Mouse (Mus musculus) embryonic facial prominence, embryonic 10.5 days (tissue): ENCODE data around the gene Myt1l. TPM values are rescaled to one million over a fixed set of nuclear protein-coding genes. Genes with fewer than 3 reads are reported as not detected.
A peak's percentile ranks its signal among the peaks of the same experiment; 100 is the strongest.

ENCODE experiments used
- DNase-seq: peaks from one replicate; pipeline ENCODE4 v3.0.0-alpha.2; 2017; ENCODE audit warnings: low spot score
- H3K27ac ChIP-seq: fragments of 300-500 bp; sonication (generic); replicated peaks from 2 replicates; pipeline ENCODE4 v1.5.1; 2016; ENCODE audit warnings: mild to moderate bottlenecking
- H3K27me3 ChIP-seq: fragments of 300-500 bp; sonication (generic); replicated peaks from 2 replicates; pipeline ENCODE4 v1.6.1; 2016; ENCODE audit warnings: low read depth, mild to moderate bottlenecking; ENCODE audit not compliant: poor library complexity, severe bottlenecking
- H3K36me3 ChIP-seq: fragments of 300-500 bp; sonication (generic); replicated peaks from 2 replicates; pipeline ENCODE4 v1.6.1; 2016; ENCODE audit warnings: mild to moderate bottlenecking, moderate library complexity
- H3K4me1 ChIP-seq: fragments of 300-500 bp; sonication (generic); 2 replicates; pipeline ENCODE4 v1.6.1; 2016
- H3K4me3 ChIP-seq: fragments of 300-500 bp; sonication (generic); 2 replicates; pipeline ENCODE4 v1.5.1; 2016; ENCODE audit warnings: mild to moderate bottlenecking, moderate library complexity
- H3K9me3 ChIP-seq: fragments of 300-500 bp; sonication (generic); 2 replicates; pipeline ENCODE4 v1.6.1; 2016; ENCODE audit warnings: mild to moderate bottlenecking
- WGBS: fragments of 180-500 bp; shearing (Covaris S2); methylation state at CpG from one replicate; pipeline ENCODE4 v1.1.7; 2016; 5-methylcytosine and 5-hydroxymethylcytosine counted together
- polyA plus RNA-seq: library from polyadenylated mRNA; unstranded; fragments of >200 nt; fragmentation: Nextera tagmentation; extraction: Ambion mirVana; gene quantifications from 2 replicates; pipeline ENCODE4 v1.2.1, GENCODE M21; 2016

The Myt1l gene
- polyA plus RNA-seq, 1 experiment from 2014 or later, result 3.6 TPM

DNA sequence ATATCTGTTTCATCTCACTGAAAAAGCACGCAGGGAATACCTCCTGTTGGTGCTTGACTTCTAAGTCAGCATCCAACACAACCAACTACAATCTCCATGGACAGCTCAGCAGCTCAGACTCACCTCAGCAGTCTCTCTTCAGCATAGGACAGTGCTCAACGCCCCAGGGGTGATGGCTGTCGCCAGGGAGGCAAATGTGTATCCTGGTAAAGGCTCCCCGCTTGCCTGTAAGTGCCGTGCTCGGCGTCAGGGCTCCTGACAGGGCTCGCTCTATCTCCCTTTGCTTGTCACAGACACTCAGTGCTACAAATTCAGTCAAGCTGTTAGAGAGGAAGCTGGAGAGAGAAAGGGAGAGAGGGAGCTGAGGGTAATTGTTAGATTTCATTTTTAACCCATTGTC, 158.1 kb downstream of the Myt1l start:
- Histone ChIP-seq H3K9me3 (no peaks in the 10 kb centered on the region), H3K27ac (no peak overlapping the region), H3K36me3 (no peaks in the 10 kb centered on the region), H3K4me3 (no peak overlapping the region), H3K27me3 (no peaks in the 10 kb centered on the region), H3K4me1 (no peaks in the 10 kb centered on the region)
- 67% methylated on average over 8 of the region's 8 CpGs for WGBS
- DNase-seq, result no peak

- Histone ChIP-seq H3K36me3 (no peaks in the 10 kb centered on the region), H3K9me3 (no peaks in the 10 kb centered on the region), H3K4me1 (no peaks in the 10 kb centered on the region), H3K4me3 (no peak overlapping the region), H3K27ac (no peak overlapping the region), H3K27me3 (no peaks in the 10 kb centered on the region)
- WGBS, result 82% methylated on average over 5 of the region's 5 CpGs
- no peak for DNase-seq
These were observed 163.4 kb downstream of the Myt1l start for GRCm38 (mm10) chr12:29691566-29691965.

DNA sequence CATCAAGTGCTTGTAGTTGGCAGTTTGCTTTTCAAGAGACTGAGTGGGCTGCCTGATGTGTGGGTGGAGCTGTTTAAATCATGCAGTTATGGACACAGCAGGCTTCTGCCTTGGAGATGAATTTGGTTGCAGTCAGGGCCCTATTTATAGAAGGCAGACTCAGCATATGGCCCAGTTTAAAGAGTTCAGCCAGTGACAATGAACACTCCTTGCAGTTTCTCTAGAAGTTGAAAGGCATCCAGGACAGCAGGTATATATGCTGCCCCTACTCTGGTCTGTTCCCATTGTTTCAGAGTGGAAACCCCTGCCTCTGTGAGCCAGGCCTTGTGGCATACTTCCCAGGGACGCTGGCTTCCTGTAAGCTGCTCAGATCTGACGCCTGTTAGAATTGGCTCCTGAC, 167.0 kb downstream of the Myt1l start:
- peaks cover 2% of the 10 kb centered on the region; the same call in 1 of the 2 replicates for H3K27me3 ChIP-seq
- no peak for DNase-seq
- no peaks in the 10 kb centered on the region for H3K9me3 ChIP-seq
- 50% methylated on average over 2 of the region's 2 CpGs for WGBS
- H3K4me3 ChIP-seq, result no peak overlapping the region
- H3K36me3 ChIP-seq, result no peaks in the 10 kb centered on the region
- peaks cover 18% of the 10 kb centered on the region for H3K4me1 ChIP-seq
- no peak overlapping the region for H3K27ac ChIP-seq

DNA sequence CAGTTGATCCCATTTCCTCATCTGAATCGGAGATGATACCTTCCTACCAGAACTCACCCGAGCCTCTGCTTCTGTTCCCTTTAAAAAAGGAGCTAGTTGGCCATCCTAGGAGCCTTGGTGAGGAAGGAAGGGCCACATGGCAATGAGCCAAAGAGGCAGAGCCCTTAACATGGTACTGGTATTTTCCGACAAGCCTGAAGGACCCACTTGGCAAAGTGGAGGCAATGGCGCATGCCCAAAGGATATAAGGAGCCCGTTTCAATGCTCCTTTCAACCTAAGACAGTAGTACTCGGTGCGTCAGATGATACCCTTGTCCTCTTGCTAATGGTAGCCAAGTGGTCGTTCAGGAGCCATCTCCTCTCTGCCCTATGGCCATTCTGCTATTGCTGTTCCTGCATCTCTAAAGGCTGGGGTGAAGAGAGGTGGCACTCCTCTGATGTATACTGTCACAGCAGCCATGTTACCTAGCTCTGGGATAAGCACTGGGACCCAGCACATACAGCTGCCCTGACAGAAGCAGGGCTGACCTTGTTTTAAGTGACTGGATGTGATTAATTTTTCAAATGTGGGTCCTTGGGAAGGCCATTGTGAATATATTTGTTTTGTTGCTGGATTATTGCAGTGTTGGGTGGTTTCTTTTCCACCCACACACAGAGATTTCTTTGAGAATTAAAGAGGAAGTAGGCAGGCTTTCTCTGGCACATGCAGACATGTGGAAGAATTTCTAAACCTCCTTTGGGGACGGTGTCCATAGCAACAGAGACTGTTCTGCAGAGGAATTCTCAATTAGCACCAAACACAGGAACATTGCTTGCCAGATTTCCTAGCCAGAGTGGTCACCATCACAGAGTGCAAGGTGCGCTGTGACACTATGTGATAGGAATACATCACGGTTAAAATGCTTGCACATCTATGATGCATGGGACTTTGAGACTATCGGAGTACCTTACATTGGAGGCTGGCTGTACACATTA, 169.6 kb downstream of the Myt1l start:
- H3K9me3 ChIP-seq, result no peaks in the 10 kb centered on the region
- no peak for DNase-seq
- H3K27me3 ChIP-seq, result peaks cover 6% of the 10 kb centered on the region; the same call in 1 of the 2 replicates
- peaks cover 33% of the 10 kb centered on the region for H3K4me1 ChIP-seq
- no peak overlapping the region for H3K4me3 ChIP-seq
- 83% methylated on average over 12 of the region's 12 CpGs for WGBS
- no peaks in the 10 kb centered on the region for H3K36me3 ChIP-seq
- peak overlapping the region; percentile 7; the same call in 1 of the 2 replicates for H3K27ac ChIP-seq

GRCm38 (mm10) chr12:29698541-29698940, 170.4 kb downstream of the Myt1l start:
- 63% methylated on average over 3 of the region's 3 CpGs for WGBS
- Histone ChIP-seq H3K4me3 (no peak overlapping the region), H3K4me1 (peaks cover 38% of the 10 kb centered on the region), H3K27ac (no peak overlapping the region), H3K27me3 (peaks cover 6% of the 10 kb centered on the region; the same call in 1 of the 2 replicates), H3K36me3 (no peaks in the 10 kb centered on the region), H3K9me3 (no peaks in the 10 kb centered on the region)
- no peak for DNase-seq

DNA sequence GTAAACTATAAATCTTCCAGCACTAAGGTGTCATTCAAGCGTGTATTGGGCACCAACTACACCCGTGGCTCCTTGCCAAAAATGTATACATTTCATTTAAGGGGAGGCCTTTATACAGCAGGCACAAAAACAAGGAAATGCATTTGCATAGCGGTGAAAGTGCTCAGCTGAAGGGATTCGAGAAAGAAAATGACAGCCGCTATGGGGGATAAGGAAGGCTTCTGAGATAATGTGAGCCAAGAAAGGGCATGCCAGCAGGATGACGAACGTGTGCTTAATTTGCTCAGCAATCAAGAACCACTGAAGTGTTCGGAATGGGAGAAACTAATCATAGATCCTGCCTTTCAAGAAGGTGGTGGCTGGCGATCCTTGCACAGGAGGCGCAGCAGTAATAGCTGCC, 170.8 kb downstream of the Myt1l start:
- DNase-seq, result no peak
- no peaks in the 10 kb centered on the region for H3K36me3 ChIP-seq
- H3K27ac ChIP-seq, result no peak overlapping the region
- peaks cover 38% of the 10 kb centered on the region for H3K4me1 ChIP-seq
- WGBS, result 56% methylated on average over 10 of the region's 10 CpGs
- H3K27me3 ChIP-seq, result peaks cover 6% of the 10 kb centered on the region; the same call in 1 of the 2 replicates
- H3K9me3 ChIP-seq, result no peaks in the 10 kb centered on the region
- H3K4me3 ChIP-seq, result no peak overlapping the region

DNA sequence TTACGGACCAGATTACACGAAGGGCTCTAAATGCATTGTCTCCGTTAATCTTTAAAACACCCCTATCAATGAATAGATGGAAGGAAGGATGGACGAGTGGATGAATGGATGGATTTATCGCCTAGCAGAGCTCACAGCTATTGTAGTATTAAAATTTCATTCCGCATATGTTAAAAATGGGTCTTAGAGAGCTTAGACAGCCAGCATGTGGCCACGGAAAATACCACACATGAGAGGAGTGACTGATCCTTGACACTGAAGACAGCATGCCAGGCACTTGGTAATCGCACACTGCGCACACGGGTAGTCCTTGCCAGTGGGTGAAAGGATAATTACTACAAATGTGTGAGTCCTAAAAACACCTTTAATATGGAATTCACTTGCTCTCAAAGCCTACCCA, 171.2 kb downstream of the Myt1l start:
- Histone ChIP-seq H3K4me3 (no peak overlapping the region), H3K4me1 (peaks cover 38% of the 10 kb centered on the region), H3K27me3 (peaks cover 6% of the 10 kb centered on the region; the same call in 1 of the 2 replicates), H3K36me3 (no peaks in the 10 kb centered on the region), H3K9me3 (no peaks in the 10 kb centered on the region), H3K27ac (no peak overlapping the region)
- WGBS, result 75% methylated on average over 10 of the region's 10 CpGs
- DNase-seq, result no peak

DNA sequence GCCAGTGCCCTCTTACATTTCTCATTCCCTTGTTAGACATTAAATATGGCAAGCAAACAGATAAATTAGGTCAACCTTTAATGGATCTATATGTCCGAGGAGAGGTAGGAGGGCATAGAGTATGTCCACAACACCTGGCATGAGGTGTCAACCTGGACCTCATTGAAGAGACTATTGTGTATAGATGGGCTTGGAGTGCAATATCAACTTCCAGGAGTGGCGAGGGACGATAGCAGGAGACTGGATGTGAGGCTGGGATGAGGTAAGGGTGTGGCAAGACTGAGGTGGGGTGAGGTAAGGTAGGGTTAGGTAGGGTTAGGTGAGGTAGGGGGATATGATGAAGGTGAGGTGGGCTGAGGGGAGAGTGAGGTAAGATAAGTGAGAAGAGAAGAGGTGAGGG, 171.8 kb downstream of the Myt1l start:
- Histone ChIP-seq H3K27ac (no peak overlapping the region), H3K27me3 (peaks cover 6% of the 10 kb centered on the region; the same call in 1 of the 2 replicates), H3K36me3 (no peaks in the 10 kb centered on the region), H3K9me3 (no peaks in the 10 kb centered on the region), H3K4me3 (no peak overlapping the region), H3K4me1 (peaks cover 38% of the 10 kb centered on the region)
- no peak for DNase-seq
- 88% methylated on average over 3 of the region's 3 CpGs for WGBS

- no peak overlapping the region for H3K27ac ChIP-seq
- 68% methylated on average over 4 of the region's 4 CpGs for WGBS
- peaks cover 38% of the 10 kb centered on the region for H3K4me1 ChIP-seq
These were observed 172.9 kb downstream of the Myt1l start for GRCm38 (mm10) chr12:29701076-29701475.

GRCm38 (mm10) chr12:29701731-29702316, 173.6 kb downstream of the Myt1l start:
- Histone ChIP-seq H3K4me3 (no peak overlapping the region), H3K27ac (peak overlapping the region; percentile 48; the same call in 1 of the 2 replicates)

More at GRCm38 (mm10) chr12:29701076-29701475, 172.9 kb downstream of the Myt1l start:
- DNase-seq, result no peak
- Histone ChIP-seq H3K36me3 (no peaks in the 10 kb centered on the region), H3K4me3 (no peak overlapping the region), H3K9me3 (no peaks in the 10 kb centered on the region), H3K27me3 (peaks cover 6% of the 10 kb centered on the region; the same call in 1 of the 2 replicates)

GRCm38 (mm10) chr12:29702626-29703025, 174.4 kb downstream of the Myt1l start:
- Histone ChIP-seq H3K9me3 (no peaks in the 10 kb centered on the region), H3K27me3 (peaks cover 6% of the 10 kb centered on the region; the same call in 1 of the 2 replicates), H3K27ac (no peak overlapping the region), H3K36me3 (no peaks in the 10 kb centered on the region), H3K4me3 (no peak overlapping the region), H3K4me1 (peaks cover 36% of the 10 kb centered on the region)
- 75% methylated on average over 4 of the region's 4 CpGs for WGBS
- DNase-seq, result no peak

More at GRCm38 (mm10) chr12:29701731-29702316, 173.6 kb downstream of the Myt1l start:
- 12% methylated on average over 6 of the region's 6 CpGs for WGBS
- H3K27me3 ChIP-seq, result peaks cover 6% of the 10 kb centered on the region; the same call in 1 of the 2 replicates
- no peaks in the 10 kb centered on the region for H3K36me3 ChIP-seq
- H3K4me1 ChIP-seq, result peaks cover 38% of the 10 kb centered on the region
- DNase-seq, result peak; percentile 22
- H3K9me3 ChIP-seq, result no peaks in the 10 kb centered on the region

GRCm38 (mm10) chr12:29703541-29703940, 175.4 kb downstream of the Myt1l start:
- no peak for DNase-seq
- WGBS, result 84% methylated on average over 8 of the region's 8 CpGs
- no peaks in the 10 kb centered on the region for H3K36me3 ChIP-seq
- H3K9me3 ChIP-seq, result no peaks in the 10 kb centered on the region
- H3K4me3 ChIP-seq, result no peak overlapping the region
- H3K27me3 ChIP-seq, result peaks cover 6% of the 10 kb centered on the region; the same call in 1 of the 2 replicates
- peaks cover 27% of the 10 kb centered on the region for H3K4me1 ChIP-seq
- no peak overlapping the region for H3K27ac ChIP-seq
